Mouse (Mus musculus) kidney, adult 2 months (tissue): ENCODE measurements at regions not wholly inside any gene's neighbourhood (a gene's known extent, or its start where the extent isn't known, plus 50 kb on each side); places are given as distances from the start of the nearest gene placed in this dataset.

Experiments used
- CTCF ChIP-seq: fragments of 200-500 bp; conservative IDR thresholded peaks from 2 replicates; pipeline ENCODE4 v1.5.1; 2011; ENCODE audit warnings: low read depth, mild to moderate bottlenecking, control low read depth, low read length, moderate library complexity, mixed read lengths; ENCODE audit not compliant: insufficient read depth, insufficient read length
- POLR2A ChIP-seq: fragments of 200-500 bp; IDR thresholded peaks from one replicate; pipeline ENCODE4 v1.6.1; 2011; ENCODE audit warnings: low read depth, low read length, control low read depth

DNA sequence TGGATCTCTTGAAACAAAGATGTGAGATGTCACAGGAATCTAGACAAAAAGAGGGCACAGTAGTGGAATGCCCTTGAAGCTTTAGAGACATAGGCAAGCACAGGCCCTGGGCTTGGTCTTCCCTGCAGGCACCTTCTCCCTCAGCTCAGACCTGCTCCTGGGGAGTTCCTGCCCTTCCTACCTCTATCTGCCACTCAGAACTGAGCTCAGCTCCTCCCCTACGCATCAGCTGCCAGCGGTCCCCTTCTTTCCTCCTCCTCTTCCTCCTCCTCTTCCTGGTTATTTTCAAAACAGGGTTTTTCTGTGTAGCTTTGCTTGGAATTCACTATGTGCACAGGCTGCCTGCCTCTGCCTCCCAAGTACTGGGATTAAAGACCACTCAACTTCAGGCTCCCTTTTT, 157.6 kb upstream of the Zfp706 start:
- no peak for TF ChIP-seq POLR2A
- no peak for TF ChIP-seq CTCF
